Mouse (Mus musculus) embryonic facial prominence, embryonic 13.5 days (tissue): ENCODE measurements around the gene Rere. TPM values are rescaled to one million over a fixed set of nuclear protein-coding genes. Genes with fewer than 3 reads are reported as not detected.

Source experiments
- ATAC-seq: fragments of 200-750 bp; cut with Nextera tagmentation; 2 replicates; pipeline ENCODE4 v1.8.0; 2017; ENCODE audit warnings: low read depth; ENCODE audit not compliant: insufficient number of reproducible peaks, insufficient read depth, low FRiP score, low TSS enrichment
- H3K27ac ChIP-seq: fragments of 300-500 bp; sonication (generic); 2 replicates; pipeline ENCODE4 v1.5.1; 2015; ENCODE audit warnings: moderate library complexity, mild to moderate bottlenecking, inconsistent platforms
- H3K27me3 ChIP-seq: fragments of 300-500 bp; sonication (generic); 2 replicates; pipeline ENCODE4 v1.6.1; 2015; ENCODE audit warnings: mild to moderate bottlenecking, inconsistent platforms
- H3K36me3 ChIP-seq: fragments of 300-500 bp; sonication (generic); 2 replicates; pipeline ENCODE4 v1.6.1; 2015; ENCODE audit warnings: mild to moderate bottlenecking, inconsistent platforms
- H3K4me1 ChIP-seq: fragments of 300-500 bp; sonication (generic); 2 replicates; pipeline ENCODE4 v1.6.1; 2015; ENCODE audit warnings: inconsistent platforms
- H3K4me2 ChIP-seq: fragments of 300-500 bp; sonication (generic); 2 replicates; pipeline ENCODE4 v1.6.1; 2015; ENCODE audit warnings: moderate library complexity, mild to moderate bottlenecking, inconsistent platforms
- H3K4me3 ChIP-seq: fragments of 300-500 bp; sonication (generic); 2 replicates; pipeline ENCODE4 v1.5.1; 2015; ENCODE audit warnings: mild to moderate bottlenecking, inconsistent platforms
- H3K9ac ChIP-seq: fragments of 300-500 bp; sonication (generic); 2 replicates; pipeline ENCODE4 v1.6.1; 2015; ENCODE audit warnings: mild to moderate bottlenecking, inconsistent platforms
- H3K9me3 ChIP-seq: fragments of 300-500 bp; sonication (generic); 2 replicates; pipeline ENCODE4 v1.6.1; 2016; ENCODE audit warnings: inconsistent platforms
- WGBS: fragments of 180-500 bp; shearing (Covaris S2); methylation state at CpG from one replicate; pipeline ENCODE4 v1.1.7; 2015; ENCODE audit warnings: mixed read lengths; 5-methylcytosine and 5-hydroxymethylcytosine counted together
- polyA plus RNA-seq: library from polyadenylated mRNA; unstranded; fragments of >200 nt; fragmentation: Nextera tagmentation; extraction: Ambion mirVana; gene quantifications from 2 replicates; pipeline ENCODE4 v1.2.1, GENCODE M21; 2015

Gene Rere
- polyA plus RNA-seq, 1 experiment from 2014 or later, result 23.3 TPM

DNA sequence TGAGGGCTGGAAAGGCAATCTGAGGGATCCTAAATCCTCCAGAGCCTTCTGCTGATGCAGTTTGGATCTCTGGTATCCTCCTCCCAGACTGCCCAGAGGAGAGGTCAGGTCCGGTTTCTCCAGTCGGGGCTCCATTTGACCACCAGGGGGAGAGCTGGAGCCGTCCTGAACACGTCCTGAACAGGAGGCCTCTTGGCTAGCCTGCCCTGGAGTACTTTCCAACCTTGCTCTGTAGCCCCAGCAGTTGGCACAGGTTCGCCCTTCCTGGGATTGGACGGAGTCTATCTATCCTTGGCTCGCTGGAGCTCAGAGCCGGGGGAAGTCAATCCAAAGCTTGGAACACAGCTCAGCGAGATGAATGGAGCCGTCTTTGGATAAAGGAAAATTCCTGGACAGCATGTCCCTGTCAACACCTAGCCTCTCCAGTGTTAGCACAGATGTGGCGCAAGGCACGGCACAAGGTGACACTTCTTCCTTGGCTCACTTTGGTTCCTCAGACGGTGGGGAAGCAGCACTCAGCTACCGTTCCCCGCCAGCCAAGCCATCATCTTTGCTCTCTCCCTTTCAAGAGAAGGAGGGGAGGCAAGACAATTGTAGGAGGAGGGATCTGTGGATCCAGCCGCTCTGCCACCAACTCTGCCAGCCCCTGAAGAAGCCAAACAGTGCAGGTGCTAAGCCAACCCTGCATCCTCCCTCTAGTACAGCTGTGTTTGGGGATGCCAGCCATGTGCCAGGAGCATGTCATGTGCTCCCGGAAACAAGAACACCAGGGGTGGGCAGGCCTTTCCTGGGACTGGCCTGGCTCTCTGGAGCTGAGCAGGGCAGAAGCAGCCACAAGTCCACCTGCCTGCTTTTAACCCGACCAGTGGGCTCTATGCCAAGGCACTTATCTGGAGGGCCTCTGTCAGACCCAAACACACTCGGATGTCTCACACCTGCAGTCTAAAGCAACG lies 23.9 kb upstream of the Rere start:
- Histone ChIP-seq H3K27ac (peak overlapping the region; percentile 17; the same call in 1 of the 2 replicates), H3K4me2 (no peak overlapping the region), H3K4me3 (no peak overlapping the region), H3K9me3 (no peaks in the 10 kb centered on the region), H3K9ac (peak overlapping the region; percentile 41), H3K27me3 (no peaks in the 10 kb centered on the region), H3K4me1 (peaks cover 11% of the 10 kb centered on the region), H3K36me3 (peaks cover 5% of the 10 kb centered on the region; the same call in 1 of the 2 replicates)
- WGBS, result 52% methylated on average over 20 of the region's 20 CpGs
- peak; percentile 71; the same call in 1 of the 2 replicates for ATAC-seq

DNA sequence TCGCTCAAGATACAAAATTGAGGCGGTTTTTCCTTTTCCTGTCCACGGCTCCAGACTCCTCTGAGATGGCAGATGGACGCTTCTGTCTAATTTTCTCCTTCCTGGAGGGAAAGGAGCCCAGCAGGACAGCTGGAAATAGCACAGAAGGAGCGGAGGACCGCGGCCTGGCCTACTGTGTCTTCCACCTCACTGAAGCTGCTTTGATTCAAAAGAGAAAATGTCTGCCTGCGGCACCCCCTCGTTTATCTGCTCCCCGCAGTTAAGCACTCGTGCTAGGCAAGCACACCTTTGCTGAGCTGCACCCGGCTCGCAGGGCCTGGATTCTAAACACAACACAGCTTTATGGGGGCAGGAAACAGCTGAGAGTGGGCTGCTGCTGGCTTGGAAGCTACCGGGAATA lies 23.1 kb upstream of the Rere start:
- no peak overlapping the region for H3K4me2 ChIP-seq
- no peaks in the 10 kb centered on the region for H3K27me3 ChIP-seq
- no peak for ATAC-seq
- WGBS, result 65% methylated on average over 14 of the region's 14 CpGs
- no peaks in the 10 kb centered on the region for H3K9me3 ChIP-seq
- peak overlapping the region; percentile 41; the same call in 1 of the 2 replicates for H3K9ac ChIP-seq
- H3K36me3 ChIP-seq, result no peaks in the 10 kb centered on the region
- H3K27ac ChIP-seq, result peak overlapping the region; percentile 17; the same call in 1 of the 2 replicates
- no peak overlapping the region for H3K4me3 ChIP-seq
- H3K4me1 ChIP-seq, result peaks cover 11% of the 10 kb centered on the region

DNA sequence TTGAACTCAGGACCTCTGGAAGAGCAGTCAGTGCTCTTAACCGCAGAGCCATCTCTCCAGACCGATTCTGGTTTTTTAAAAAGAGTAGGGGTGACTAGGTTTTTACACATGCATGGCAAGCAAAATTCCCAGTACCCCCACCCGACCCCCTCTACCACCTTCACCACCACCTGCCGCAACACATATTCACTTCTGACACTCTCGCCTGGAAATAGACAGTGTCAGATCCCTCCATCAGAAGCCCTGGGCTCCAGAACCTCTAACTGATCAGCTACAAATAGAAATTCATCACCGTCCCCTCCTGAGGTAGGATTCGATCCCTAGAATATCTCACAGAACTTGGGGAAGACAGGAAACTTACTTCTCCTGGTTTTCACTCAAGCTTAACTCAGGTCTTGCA lies 21.9 kb upstream of the Rere start:
- Histone ChIP-seq H3K9me3 (no peaks in the 10 kb centered on the region), H3K4me1 (peaks cover 14% of the 10 kb centered on the region), H3K4me3 (no peak overlapping the region), H3K4me2 (no peak overlapping the region), H3K27ac (no peak overlapping the region), H3K36me3 (no peaks in the 10 kb centered on the region), H3K27me3 (no peaks in the 10 kb centered on the region), H3K9ac (no peak overlapping the region)
- 92% methylated on average over 7 of the region's 7 CpGs for WGBS
- no peak for ATAC-seq

DNA sequence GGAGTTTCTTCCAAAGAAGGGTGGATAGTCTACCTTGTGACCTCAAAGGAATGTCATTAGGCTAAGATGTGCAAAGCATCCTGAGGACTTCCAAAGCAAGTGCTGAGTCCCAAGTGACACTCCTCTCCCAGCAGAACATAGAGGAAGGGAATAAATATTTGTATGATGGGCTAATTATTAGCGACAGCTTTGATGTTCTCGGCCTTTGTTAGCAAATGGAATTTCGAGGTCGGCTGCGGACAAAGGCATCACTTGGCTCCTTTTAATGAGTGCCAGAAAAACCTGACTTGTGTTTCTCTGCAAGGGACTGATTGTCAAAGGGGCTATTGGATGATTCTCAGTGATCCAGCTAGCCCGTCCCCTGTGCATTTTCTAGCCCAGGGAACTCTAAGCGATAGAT lies 21.3 kb upstream of the Rere start:
- Histone ChIP-seq H3K27ac (no peak overlapping the region), H3K9ac (no peak overlapping the region), H3K36me3 (no peaks in the 10 kb centered on the region), H3K9me3 (no peaks in the 10 kb centered on the region), H3K4me3 (no peak overlapping the region), H3K27me3 (no peaks in the 10 kb centered on the region), H3K4me2 (no peak overlapping the region), H3K4me1 (peaks cover 14% of the 10 kb centered on the region)
- 58% methylated on average over 7 of the region's 7 CpGs for WGBS
- ATAC-seq, result no peak

DNA sequence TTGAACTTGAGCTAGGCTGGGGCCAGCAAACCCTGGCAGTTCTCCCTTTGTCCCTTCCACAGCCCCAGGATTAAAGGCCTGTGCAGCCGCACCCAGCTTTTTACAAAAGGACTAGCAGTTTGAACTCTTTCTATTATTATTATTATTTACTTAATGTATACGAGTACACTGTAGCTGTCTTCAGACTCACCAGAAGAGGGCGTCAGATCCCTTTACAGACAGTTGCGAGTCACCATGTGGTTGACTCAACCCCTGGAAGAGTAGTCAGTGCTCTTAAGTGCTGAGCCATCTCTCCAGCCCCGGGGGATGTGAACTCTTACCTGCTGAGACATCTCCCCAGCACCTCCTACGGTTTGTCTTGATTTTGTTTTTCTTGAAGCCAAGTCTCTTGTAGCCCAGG lies 20.7 kb upstream of the Rere start:
- Histone ChIP-seq H3K36me3 (no peaks in the 10 kb centered on the region), H3K27me3 (no peaks in the 10 kb centered on the region), H3K9ac (no peak overlapping the region), H3K27ac (no peak overlapping the region), H3K4me1 (peaks cover 17% of the 10 kb centered on the region), H3K4me2 (no peak overlapping the region), H3K9me3 (no peaks in the 10 kb centered on the region), H3K4me3 (no peak overlapping the region)
- 37% methylated on average over 6 of the region's 6 CpGs for WGBS
- ATAC-seq, result no peak

DNA sequence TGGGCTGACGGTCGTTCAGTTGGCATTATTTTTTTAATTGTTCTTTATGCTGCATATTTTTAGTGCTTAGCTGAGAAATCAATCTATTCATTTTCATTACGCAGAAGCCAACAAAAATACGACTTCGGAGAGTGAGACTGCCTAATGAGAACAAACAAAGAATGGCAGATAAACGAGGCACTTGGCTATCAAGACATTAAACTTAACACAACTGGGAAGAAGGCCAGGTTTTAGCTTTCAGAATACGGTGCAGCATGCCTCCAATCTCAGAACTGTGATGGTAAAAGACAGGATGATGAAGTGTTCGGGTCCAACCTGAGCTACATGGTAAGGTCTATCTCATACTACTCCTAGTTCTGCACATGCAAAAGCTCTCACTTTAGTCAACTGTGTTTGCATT lies 19.1 kb upstream of the Rere start:
- Histone ChIP-seq H3K27ac (no peak overlapping the region), H3K9me3 (no peaks in the 10 kb centered on the region), H3K4me2 (no peak overlapping the region), H3K4me1 (peaks cover 27% of the 10 kb centered on the region), H3K4me3 (no peak overlapping the region), H3K36me3 (no peaks in the 10 kb centered on the region), H3K27me3 (no peaks in the 10 kb centered on the region), H3K9ac (no peak overlapping the region)
- ATAC-seq, result no peak
- 87% methylated on average over 8 of the region's 8 CpGs for WGBS

DNA sequence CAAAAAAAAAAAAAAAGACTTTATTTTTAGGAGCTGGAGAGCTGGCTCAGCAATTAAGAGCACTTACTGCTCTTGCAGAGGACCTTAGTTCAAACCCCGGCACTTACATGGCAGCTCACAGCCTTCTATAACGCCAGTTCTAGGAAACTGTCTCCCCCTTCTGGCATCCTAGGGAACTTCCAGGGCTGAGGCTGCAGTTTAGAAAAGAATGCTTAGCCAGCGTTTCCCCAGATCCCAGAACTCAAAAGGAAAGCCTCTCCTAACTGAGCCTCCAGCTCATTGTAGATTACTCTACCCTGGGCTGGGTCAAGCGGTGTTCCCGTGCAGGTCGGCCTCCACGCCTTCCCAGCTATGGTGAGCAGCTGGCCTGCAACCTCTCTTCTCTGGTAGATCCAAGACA lies 16.5 kb upstream of the Rere start:
- no peak for ATAC-seq
- 56% methylated on average over 7 of the region's 7 CpGs for WGBS
- Histone ChIP-seq H3K4me3 (no peak overlapping the region), H3K9me3 (no peaks in the 10 kb centered on the region), H3K27ac (no peak overlapping the region), H3K4me1 (peaks cover 29% of the 10 kb centered on the region), H3K36me3 (no peaks in the 10 kb centered on the region), H3K9ac (no peak overlapping the region), H3K27me3 (no peaks in the 10 kb centered on the region), H3K4me2 (no peak overlapping the region)

DNA sequence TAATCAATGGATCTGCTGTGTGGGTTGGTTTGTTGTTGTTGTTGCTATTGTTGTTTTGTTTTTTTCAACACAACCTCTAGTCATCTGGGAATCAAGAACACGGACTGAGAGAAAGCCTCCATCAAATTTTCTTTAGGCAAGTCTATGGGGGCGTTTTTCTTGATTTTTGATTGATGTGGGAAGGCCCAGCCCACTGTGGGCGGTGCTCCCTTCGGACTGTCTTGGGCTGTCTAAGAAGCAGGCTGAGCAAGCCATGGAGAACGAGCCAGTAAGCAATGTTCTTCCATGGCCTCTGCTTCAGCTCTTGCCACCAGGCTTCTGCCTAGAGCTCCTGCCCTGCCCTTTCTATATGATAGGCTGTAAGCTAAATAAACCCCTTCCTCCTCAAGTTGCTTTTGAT lies 16.0 kb upstream of the Rere start:
- WGBS, result 69% methylated on average over 5 of the region's 5 CpGs

DNA sequence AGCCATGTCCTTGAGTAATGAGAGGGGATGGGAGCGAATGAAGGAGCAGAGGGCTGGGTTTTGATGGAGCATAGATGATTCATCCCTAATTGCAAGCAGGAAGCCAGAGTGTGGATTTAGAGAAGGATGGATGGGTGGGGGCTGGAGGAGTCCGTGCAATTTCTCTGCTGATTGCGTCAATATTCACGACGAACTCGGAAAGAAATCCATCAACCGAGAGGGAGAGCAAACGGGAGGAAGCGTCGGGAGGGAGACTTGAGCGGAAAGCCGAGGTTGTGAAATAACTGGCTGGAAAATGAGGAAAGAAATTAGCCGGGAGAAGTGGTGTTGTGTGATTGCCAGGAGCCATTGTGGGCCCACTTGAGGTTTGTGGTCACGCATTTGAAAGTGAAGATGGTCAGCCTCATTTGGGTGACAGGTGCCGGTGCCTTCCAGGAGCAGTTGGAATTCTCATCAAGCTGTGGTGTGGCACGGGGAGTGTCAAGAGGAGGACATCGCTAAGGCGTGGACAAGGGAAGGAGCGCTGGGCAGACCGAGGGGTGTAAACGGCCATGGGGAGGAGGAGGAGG lies 14.7 kb upstream of the Rere start:
- H3K9ac ChIP-seq, result no peak overlapping the region
- H3K4me1 ChIP-seq, result peaks cover 31% of the 10 kb centered on the region
- no peak overlapping the region for H3K27ac ChIP-seq
- no peak for ATAC-seq
- no peaks in the 10 kb centered on the region for H3K9me3 ChIP-seq
- no peaks in the 10 kb centered on the region for H3K36me3 ChIP-seq
- H3K4me3 ChIP-seq, result no peak overlapping the region
- WGBS, result 74% methylated on average over 21 of the region's 21 CpGs
- H3K4me2 ChIP-seq, result no peak overlapping the region
- no peaks in the 10 kb centered on the region for H3K27me3 ChIP-seq

More for the DNA sequence above, 16.0 kb upstream of the Rere start:
- H3K27ac ChIP-seq, result no peak overlapping the region
- H3K9ac ChIP-seq, result no peak overlapping the region
- H3K4me2 ChIP-seq, result no peak overlapping the region
- no peaks in the 10 kb centered on the region for H3K9me3 ChIP-seq
- no peaks in the 10 kb centered on the region for H3K36me3 ChIP-seq
- H3K4me1 ChIP-seq, result peaks cover 31% of the 10 kb centered on the region
- no peak for ATAC-seq
- H3K4me3 ChIP-seq, result no peak overlapping the region
- H3K27me3 ChIP-seq, result no peaks in the 10 kb centered on the region

DNA sequence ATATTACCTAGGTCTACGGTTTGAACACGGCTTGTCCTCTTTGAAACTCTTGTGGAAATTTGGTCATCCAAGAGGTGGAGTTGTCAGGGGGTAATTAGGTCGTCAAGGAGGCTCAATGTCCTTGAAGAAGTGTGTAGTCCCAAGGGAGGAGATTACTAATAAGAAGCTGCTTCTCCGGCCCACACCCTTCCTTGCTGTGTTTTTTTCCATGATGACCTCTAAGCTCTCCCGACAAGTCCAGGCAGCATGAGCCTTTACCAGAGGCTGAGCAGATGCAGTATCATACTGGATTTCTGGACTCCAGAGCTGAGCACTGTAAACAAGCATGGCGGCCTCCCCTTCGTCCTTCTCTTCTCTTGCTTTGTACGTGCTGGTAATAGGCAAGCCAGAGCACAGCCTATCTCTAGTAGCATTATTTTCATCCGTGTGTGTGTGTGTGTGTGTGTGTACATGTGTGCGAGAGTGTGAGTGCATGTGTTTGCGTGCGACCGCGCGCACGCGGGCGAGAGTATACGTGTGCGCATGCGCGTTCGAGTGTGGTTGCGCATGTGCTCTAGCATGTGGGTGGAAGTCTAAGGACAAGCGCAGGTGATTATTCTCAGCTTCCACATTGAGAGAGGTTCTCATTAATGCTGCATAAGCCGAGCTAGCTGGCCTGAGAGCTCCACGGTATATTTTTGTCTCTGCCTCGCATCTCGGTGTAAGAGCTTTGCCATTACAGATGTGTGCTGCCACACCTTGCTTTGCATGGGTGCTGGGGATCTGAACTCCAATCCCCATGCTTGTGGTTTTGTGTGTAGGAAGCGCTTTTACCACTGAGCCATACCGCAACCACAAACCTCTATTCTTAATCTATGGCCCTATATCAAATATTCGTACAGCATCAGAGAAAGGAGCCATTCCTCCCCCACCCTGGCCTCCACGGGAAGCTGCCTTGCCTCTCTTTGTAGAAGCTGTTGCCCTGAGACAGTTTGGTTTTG lies 12.5 kb upstream of the Rere start:
- no peaks in the 10 kb centered on the region for H3K9me3 ChIP-seq
- WGBS, result 71% methylated on average over 33 of the region's 33 CpGs
- no peaks in the 10 kb centered on the region for H3K36me3 ChIP-seq
- no peak for ATAC-seq
- H3K4me1 ChIP-seq, result peaks cover 49% of the 10 kb centered on the region
- no peak overlapping the region for H3K4me3 ChIP-seq
- peak overlapping the region; percentile 17; the same call in 1 of the 2 replicates for H3K27ac ChIP-seq
- H3K9ac ChIP-seq, result no peak overlapping the region
- no peaks in the 10 kb centered on the region for H3K27me3 ChIP-seq
- H3K4me2 ChIP-seq, result peak overlapping the region; percentile 36; the same call in 1 of the 2 replicates

DNA sequence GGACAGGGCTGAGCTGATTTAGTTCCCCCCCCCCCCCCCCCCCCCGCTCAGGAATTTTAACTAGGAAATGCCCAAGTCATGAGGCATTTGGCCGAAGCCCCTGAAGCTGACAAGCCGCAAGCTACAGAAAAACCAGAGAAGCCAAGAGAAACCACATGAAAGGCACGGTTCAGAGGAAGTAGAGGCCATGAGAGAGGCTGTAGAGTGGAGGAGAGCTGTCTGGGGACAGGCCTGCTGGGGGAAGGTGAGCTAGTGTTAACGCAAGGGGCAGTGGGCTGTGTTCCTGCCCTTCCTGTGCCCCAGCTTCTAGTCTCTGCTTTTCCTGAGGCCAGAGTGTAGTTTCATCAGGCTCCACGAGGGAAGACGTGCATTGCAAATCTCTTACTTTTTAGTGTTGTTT lies 11.8 kb upstream of the Rere start:
- Histone ChIP-seq H3K4me2 (peak overlapping the region; percentile 36), H3K4me1 (peaks cover 46% of the 10 kb centered on the region), H3K27ac (peak overlapping the region; percentile 17; the same call in 1 of the 2 replicates), H3K36me3 (no peaks in the 10 kb centered on the region), H3K9ac (0 out of 2 replicates have a peak overlapping the region, but pooled peaks have one; percentile 52), H3K4me3 (no peak overlapping the region), H3K9me3 (no peaks in the 10 kb centered on the region), H3K27me3 (no peaks in the 10 kb centered on the region)
- ATAC-seq, result no peak; the same call in 1 of the 2 replicates
- 11% methylated on average over 7 of the region's 7 CpGs for WGBS
